Mouse (Mus musculus) embryonic facial prominence, embryonic 11.5 days (tissue): ENCODE results near the gene Rph3al. TPM values are rescaled to one million over a fixed set of nuclear protein-coding genes. Genes with fewer than 3 reads are reported as not detected.

Experiments
- ATAC-seq: fragments of 200-750 bp; cut with Nextera tagmentation; replicated peaks from 2 replicates; pipeline ENCODE4 v1.8.0; 2017; ENCODE audit warnings: low read depth; ENCODE audit not compliant: insufficient number of reproducible peaks, low FRiP score, low TSS enrichment
- DNase-seq: peaks from one replicate; pipeline ENCODE4 v3.0.0-alpha.2; 2015; ENCODE audit warnings: low spot score
- H3K27ac ChIP-seq: fragments of 300-500 bp; sonication (generic); replicated peaks from 2 replicates; pipeline ENCODE4 v1.5.1; 2014; ENCODE audit warnings: mild to moderate bottlenecking, low read depth, low read length, control low read depth
- H3K27me3 ChIP-seq: fragments of 300-500 bp; sonication (generic); 2 replicates; pipeline ENCODE4 v1.6.1; 2014; ENCODE audit warnings: mild to moderate bottlenecking, low read length, moderate library complexity, mixed read lengths; ENCODE audit not compliant: control insufficient read depth, insufficient read depth
- H3K36me3 ChIP-seq: fragments of 300-500 bp; sonication (generic); replicated peaks from 2 replicates; pipeline ENCODE4 v1.6.1; 2014; ENCODE audit warnings: low read depth, mild to moderate bottlenecking, low read length, moderate library complexity, mixed read lengths; ENCODE audit not compliant: control insufficient read depth, insufficient read depth
- H3K4me1 ChIP-seq: fragments of 300-500 bp; sonication (generic); 2 replicates; pipeline ENCODE4 v1.6.1; 2014; ENCODE audit warnings: low read length, mixed read lengths; ENCODE audit not compliant: control insufficient read depth, insufficient read depth
- H3K4me2 ChIP-seq: fragments of 300-500 bp; sonication (generic); 2 replicates; pipeline ENCODE4 v1.6.1; 2014; ENCODE audit warnings: low read depth, mild to moderate bottlenecking, control low read depth, low read length, moderate library complexity
- H3K4me3 ChIP-seq: fragments of 300-500 bp; sonication (generic); 2 replicates; pipeline ENCODE4 v1.5.1; 2014; ENCODE audit warnings: low read depth, low read length, control low read depth
- H3K9ac ChIP-seq: fragments of 300-500 bp; sonication (generic); replicated peaks from 2 replicates; pipeline ENCODE4 v1.6.1; 2014; ENCODE audit warnings: mild to moderate bottlenecking, control low read depth, low read length
- H3K9me3 ChIP-seq: fragments of 300-500 bp; sonication (generic); replicated peaks from 2 replicates; pipeline ENCODE4 v1.6.1; 2016; ENCODE audit warnings: mild to moderate bottlenecking, low read length, inconsistent platforms, mixed read lengths; ENCODE audit not compliant: control insufficient read depth
- whole genome bisulfite sequencing: fragments of 180-500 bp; shearing (Covaris S2); extraction: QIAGEN DNeasy Blood & Tissue Kit; methylation state at CpG from one replicate; pipeline ENCODE4 v1.1.7; 2014; 5-methylcytosine and 5-hydroxymethylcytosine counted together
- polyA plus RNA-seq: library from polyadenylated mRNA; unstranded; fragments of >200 nt; fragmentation: Nextera tagmentation; extraction: Ambion mirVana; gene quantifications from 2 replicates; pipeline ENCODE4 v1.2.1, GENCODE M21; 2014

Gene Rph3al
- polyA plus RNA-seq, 1 experiment from 2014 or later: 2.7 TPM

DNA sequence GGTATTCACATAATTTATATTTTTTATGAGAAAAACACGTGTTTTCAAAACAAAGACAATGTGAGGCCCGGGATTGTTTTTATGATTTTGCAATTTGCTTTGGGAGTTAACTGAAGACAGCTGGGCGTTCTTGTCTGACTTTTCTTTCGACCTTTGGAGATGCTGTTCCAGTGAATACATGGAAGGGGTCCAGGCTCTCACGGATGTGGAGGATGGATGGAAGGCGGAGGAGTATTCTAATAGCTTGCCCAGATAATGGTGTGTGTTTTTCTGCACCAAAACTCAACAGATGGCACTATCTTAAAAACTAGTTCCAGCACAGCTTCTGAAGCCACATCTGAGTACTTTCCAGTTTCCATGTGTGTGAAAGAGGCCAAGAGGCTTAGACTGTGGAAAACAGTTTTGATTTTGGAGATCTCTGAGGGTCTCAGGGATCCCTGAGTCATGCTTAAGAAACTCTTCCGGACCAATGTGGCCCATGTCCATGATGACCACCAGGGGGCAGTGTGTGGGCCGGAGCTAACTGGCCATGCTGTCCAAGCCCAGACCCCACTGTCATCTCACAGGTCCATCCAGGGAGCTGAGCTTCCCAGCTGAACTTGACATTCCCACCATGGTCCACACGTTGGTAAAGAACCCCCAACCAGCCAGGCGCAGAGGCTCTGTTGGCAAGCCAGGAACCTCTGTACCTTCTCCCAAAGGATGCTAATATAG, 25.1 kb downstream of the Rph3al start:
- Histone ChIP-seq H3K4me1 (no peaks in the 10 kb centered on the region), H3K4me2 (no peak overlapping the region), H3K9me3 (no peaks in the 10 kb centered on the region), H3K36me3 (no peaks in the 10 kb centered on the region), H3K27me3 (no peaks in the 10 kb centered on the region), H3K27ac (no peak overlapping the region), H3K9ac (no peak overlapping the region), H3K4me3 (no peak overlapping the region)
- WGBS: 55% methylated on average over 10 of the region's 10 CpGs
- no peak for ATAC-seq
- peak; percentile 74 for DNase-seq

DNA sequence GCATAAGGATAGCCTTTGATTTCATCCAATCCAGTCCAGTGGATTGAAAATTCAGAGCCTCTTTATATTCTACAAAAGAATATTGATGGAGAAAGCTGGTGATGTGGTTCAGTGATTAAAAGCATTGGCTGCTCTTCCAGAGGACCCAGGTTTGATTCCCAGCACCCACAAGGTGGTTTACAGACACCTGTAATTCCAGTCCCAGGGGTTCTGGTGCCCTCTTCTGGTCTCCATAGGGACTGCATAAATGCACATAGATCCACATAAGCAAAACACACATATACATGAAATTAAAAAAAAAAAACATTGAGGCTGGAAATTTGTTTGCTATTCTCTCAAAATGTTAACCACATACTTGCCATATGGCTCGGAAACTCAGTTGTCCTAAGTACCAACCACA, 26.3 kb downstream of the Rph3al start:
- DNase-seq (no peak), ATAC-seq (no peak)
- H3K4me2 ChIP-seq: no peak overlapping the region
- H3K36me3 ChIP-seq: no peaks in the 10 kb centered on the region
- H3K9me3 ChIP-seq: no peaks in the 10 kb centered on the region
- H3K4me3 ChIP-seq: no peak overlapping the region
- H3K27ac ChIP-seq: no peak overlapping the region
- no peaks in the 10 kb centered on the region for H3K27me3 ChIP-seq
- H3K9ac ChIP-seq: no peak overlapping the region
- H3K4me1 ChIP-seq: no peaks in the 10 kb centered on the region
- WGBS: 94% methylated on average over 1 of the region's 1 CpGs

DNA sequence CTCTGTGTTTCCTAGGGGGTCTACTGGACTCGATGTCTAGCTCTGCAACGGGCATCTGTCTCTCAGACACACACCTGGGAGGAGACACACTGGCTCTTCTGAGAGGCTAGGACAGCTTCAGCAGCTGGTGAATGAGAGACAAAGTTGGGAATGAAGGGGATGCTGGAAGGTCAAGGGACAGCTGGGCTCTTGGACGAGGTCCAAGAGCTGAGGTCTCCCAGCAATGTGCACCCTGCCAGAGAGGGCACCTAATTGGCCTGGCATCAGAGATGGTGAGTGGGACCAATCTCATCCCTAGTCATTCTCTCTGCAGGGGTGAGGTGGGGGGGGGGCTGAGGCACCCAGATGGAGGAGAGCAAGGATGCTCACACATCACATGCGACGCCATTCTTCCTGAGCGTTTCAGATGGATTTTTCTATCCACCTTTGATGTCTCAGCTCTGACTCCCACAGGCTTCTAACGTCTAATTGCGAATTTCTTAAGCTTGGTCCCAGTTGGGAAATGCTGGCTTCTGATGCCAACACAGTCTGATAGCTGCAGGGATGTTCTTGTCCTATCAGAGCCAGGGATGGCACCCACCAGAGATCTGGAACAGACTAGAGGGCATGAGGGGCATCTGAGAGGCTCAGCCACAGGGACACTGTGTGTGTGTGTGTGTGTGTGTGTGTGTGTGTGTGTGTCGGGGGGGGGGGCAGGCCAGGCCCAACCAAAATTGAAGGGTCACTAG, 28.4 kb downstream of the Rph3al start:
- Histone ChIP-seq H3K9ac (no peak overlapping the region), H3K4me1 (no peaks in the 10 kb centered on the region), H3K4me2 (no peak overlapping the region), H3K27ac (no peak overlapping the region), H3K9me3 (no peaks in the 10 kb centered on the region), H3K4me3 (no peak overlapping the region), H3K36me3 (no peaks in the 10 kb centered on the region), H3K27me3 (no peaks in the 10 kb centered on the region)
- WGBS: 84% methylated on average over 9 of the region's 9 CpGs
- no peak for DNase-seq
- no peak for ATAC-seq

DNA sequence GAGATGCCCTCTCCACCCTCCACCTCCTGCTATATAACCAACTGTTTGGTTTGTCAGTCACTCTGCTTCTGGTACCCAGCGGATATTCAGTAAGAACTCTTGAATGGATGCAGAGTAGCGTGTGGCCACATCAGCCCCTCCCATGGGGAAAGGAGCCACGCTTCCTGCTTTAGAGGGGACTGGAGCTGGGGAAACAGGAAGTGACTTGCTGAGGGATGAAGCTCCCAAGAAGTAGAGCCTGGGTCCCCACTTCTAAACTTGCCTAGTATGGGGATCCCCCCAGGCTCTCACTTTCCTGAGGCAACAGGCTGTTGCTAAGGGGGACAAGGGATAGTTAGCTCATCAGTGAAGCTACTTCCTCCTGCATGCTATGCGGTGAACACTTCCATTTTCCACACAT, 30.8 kb downstream of the Rph3al start:
- Histone ChIP-seq H3K27ac (no peak overlapping the region), H3K4me1 (no peaks in the 10 kb centered on the region; the same call in 1 of the 2 replicates), H3K4me3 (no peak overlapping the region), H3K4me2 (no peak overlapping the region), H3K27me3 (no peaks in the 10 kb centered on the region), H3K9me3 (no peaks in the 10 kb centered on the region), H3K9ac (no peak overlapping the region), H3K36me3 (no peaks in the 10 kb centered on the region)
- WGBS: 76% methylated on average over 4 of the region's 4 CpGs
- DNase-seq (no peak), ATAC-seq (no peak)

DNA sequence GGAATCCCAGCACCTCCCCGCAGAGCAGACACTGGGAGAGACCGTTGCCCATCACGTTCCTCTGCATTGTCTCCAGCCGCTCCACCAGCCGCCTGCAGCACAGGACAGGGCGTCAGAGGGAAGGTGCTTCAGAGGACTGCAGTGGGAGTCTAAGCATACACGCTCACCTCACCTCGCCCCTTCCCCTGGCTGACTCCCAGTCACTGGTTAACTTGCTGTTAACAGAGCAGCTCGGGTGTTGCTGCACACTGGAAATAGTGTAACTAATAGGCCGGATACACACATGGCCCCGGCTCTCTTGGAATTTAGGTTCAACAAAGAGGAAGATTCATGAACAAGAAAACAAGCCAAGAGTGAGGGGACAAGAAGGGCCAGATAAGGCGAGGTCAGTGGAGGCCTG, 31.7 kb downstream of the Rph3al start:
- Histone ChIP-seq H3K4me3 (no peak overlapping the region), H3K9ac (no peak overlapping the region), H3K27ac (no peak overlapping the region), H3K27me3 (no peaks in the 10 kb centered on the region), H3K36me3 (no peaks in the 10 kb centered on the region), H3K4me2 (no peak overlapping the region), H3K4me1 (no peaks in the 10 kb centered on the region; the same call in 1 of the 2 replicates), H3K9me3 (no peaks in the 10 kb centered on the region)
- no peak for DNase-seq
- ATAC-seq: no peak
- 58% methylated on average over 12 of the region's 12 CpGs for WGBS

DNA sequence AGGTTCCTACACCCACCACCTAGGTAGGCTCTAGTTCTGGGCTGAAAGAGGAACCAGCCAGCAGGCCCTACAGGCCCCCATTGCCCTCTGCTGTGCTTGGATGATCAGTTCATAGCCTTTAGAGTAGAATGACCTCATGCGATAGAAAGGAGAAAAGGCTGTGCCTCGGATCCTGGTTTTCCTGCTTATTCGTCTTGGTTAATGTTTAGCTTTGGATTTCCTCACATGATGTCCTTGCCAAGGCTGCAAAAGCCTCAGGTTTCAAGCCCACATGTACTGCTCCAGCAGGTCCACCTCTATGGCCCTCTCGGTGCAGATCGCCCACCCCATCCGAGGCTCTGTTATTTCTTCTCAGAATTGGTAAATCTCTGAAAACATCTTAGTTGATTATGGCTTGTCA, 33.2 kb downstream of the Rph3al start:
- DNase-seq: no peak

DNA sequence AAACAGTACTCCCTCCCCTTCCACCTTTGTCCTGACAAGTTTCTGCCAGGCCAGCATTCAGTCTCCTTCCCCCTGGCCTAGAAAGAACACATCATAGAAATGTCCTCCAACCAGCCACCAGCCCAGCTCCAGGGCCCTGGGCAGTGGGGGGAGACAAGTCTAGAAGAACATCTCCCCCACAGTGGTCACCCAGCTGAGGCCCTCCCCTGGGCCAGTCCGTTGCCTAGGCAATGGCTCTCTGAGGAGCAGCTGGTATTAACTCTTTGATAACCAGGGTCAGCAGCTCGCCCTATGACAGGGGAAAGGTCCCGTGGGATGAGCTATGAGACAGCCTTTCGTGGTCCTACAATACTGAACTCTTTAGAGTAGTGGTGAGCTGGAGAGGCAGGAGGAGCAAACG, 33.7 kb downstream of the Rph3al start:
- Histone ChIP-seq H3K4me2 (no peak overlapping the region), H3K9me3 (no peaks in the 10 kb centered on the region), H3K4me1 (no peaks in the 10 kb centered on the region; the same call in 1 of the 2 replicates), H3K36me3 (no peaks in the 10 kb centered on the region), H3K9ac (no peak overlapping the region), H3K27me3 (no peaks in the 10 kb centered on the region), H3K4me3 (no peak overlapping the region), H3K27ac (no peak overlapping the region)
- DNase-seq (no peak), ATAC-seq (no peak)
- 41% methylated on average over 5 of the region's 5 CpGs for WGBS

More for the DNA sequence above, 33.2 kb downstream of the Rph3al start:
- H3K9ac ChIP-seq: no peak overlapping the region
- no peaks in the 10 kb centered on the region; the same call in 1 of the 2 replicates for H3K4me1 ChIP-seq
- ATAC-seq: no peak
- H3K4me2 ChIP-seq: no peak overlapping the region
- H3K36me3 ChIP-seq: no peaks in the 10 kb centered on the region
- no peak overlapping the region for H3K27ac ChIP-seq
- WGBS: 69% methylated on average over 6 of the region's 6 CpGs
- H3K27me3 ChIP-seq: no peaks in the 10 kb centered on the region
- H3K9me3 ChIP-seq: no peaks in the 10 kb centered on the region
- H3K4me3 ChIP-seq: no peak overlapping the region

DNA sequence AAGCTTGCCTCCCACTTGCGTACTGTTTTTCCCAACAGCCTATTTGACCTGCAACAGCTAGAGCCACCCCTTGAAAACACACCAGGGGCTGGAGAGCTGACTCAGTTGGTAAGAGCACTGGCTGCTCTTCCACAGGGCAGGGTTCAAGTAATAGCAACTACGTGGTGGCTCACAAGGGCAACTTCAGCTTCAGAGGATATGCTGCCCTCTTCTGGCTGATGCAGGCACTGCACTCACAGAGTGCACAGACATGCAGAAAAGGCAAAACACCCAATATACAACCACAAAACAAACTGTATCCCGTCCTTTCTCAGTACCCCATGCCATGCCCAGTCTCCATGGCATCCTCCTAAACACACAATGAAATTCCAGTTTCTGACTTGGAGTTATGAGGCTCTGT, 34.7 kb downstream of the Rph3al start:
- Histone ChIP-seq H3K4me1 (no peaks in the 10 kb centered on the region; the same call in 1 of the 2 replicates), H3K4me2 (no peak overlapping the region), H3K4me3 (no peak overlapping the region), H3K27me3 (no peaks in the 10 kb centered on the region), H3K36me3 (no peaks in the 10 kb centered on the region), H3K9ac (no peak overlapping the region), H3K27ac (no peak overlapping the region), H3K9me3 (no peaks in the 10 kb centered on the region)
- WGBS: 68% methylated on average over 3 of the region's 3 CpGs
- DNase-seq (peak; percentile 30), ATAC-seq (no peak)
